Mouse (Mus musculus): ENCODE results near the gene Olfr1019. TPM values are rescaled to one million over a fixed set of nuclear protein-coding genes. Genes with fewer than 3 reads are reported as not detected.

Gene Olfr1019
- polyA plus RNA-seq, 1 experiment from 2014 or later, result not detected

Other genes with a start within 250 kb of the Olfr1019 start
- gene Olfr1000, start 233.6 kb downstream of the Olfr1019 start, polyA plus RNA-seq (2014; fragmentation: Nextera tagmentation; extraction: Ambion mirVana), result not detected in 2 replicates
- gene Olfr1002, start 194.8 kb downstream of the Olfr1019 start, polyA plus RNA-seq (2014; fragmentation: Nextera tagmentation; extraction: Ambion mirVana), result not detected in 2 replicates
- gene Olfr154, start 181.0 kb downstream of the Olfr1019 start, polyA plus RNA-seq (2014; fragmentation: Nextera tagmentation; extraction: Ambion mirVana), result not detected in 2 replicates
- not detected in 2 replicates for gene Olfr1006, start 166.7 kb downstream of the Olfr1019 start, polyA plus RNA-seq (2014; fragmentation: Nextera tagmentation; extraction: Ambion mirVana)
- not detected in 2 replicates for gene Olfr1008, start 156.1 kb downstream of the Olfr1019 start, polyA plus RNA-seq (2014; fragmentation: Nextera tagmentation; extraction: Ambion mirVana)
- gene Olfr1009, start 130.1 kb downstream of the Olfr1019 start, polyA plus RNA-seq (2014; fragmentation: Nextera tagmentation; extraction: Ambion mirVana), result not detected in 2 replicates
- not detected in 2 replicates for gene Olfr1012, start 82.7 kb downstream of the Olfr1019 start, polyA plus RNA-seq (2014; fragmentation: Nextera tagmentation; extraction: Ambion mirVana)
- gene Olfr1013, start 78.4 kb downstream of the Olfr1019 start, polyA plus RNA-seq (2014; fragmentation: Nextera tagmentation; extraction: Ambion mirVana), result not detected in 2 replicates
- not detected in 2 replicates for gene Olfr1014, start 72.8 kb downstream of the Olfr1019 start, polyA plus RNA-seq (2014; fragmentation: Nextera tagmentation; extraction: Ambion mirVana)
- 0.14 TPM in 1 of 2 replicates, not detected in the other for gene Olfr1015, start 63.5 kb downstream of the Olfr1019 start, polyA plus RNA-seq (2014; fragmentation: Nextera tagmentation; extraction: Ambion mirVana)
- gene Olfr1016, start 42.9 kb downstream of the Olfr1019 start, polyA plus RNA-seq (2014; fragmentation: Nextera tagmentation; extraction: Ambion mirVana), result not detected in 2 replicates
- not detected in 2 replicates for gene Olfr1018, start 27.0 kb downstream of the Olfr1019 start, polyA plus RNA-seq (2014; fragmentation: Nextera tagmentation; extraction: Ambion mirVana)
- not detected in 2 replicates for gene Olfr1020, start 1.5 kb upstream of the Olfr1019 start, polyA plus RNA-seq (2014; fragmentation: Nextera tagmentation; extraction: Ambion mirVana)
- gene Olfr1022, start 23.1 kb upstream of the Olfr1019 start, polyA plus RNA-seq (2014; fragmentation: Nextera tagmentation; extraction: Ambion mirVana), result not detected in 2 replicates
- gene Olfr1023, start 40.2 kb upstream of the Olfr1019 start, polyA plus RNA-seq (2014; fragmentation: Nextera tagmentation; extraction: Ambion mirVana), result not detected in 2 replicates
- gene Olfr1024, start 59.6 kb upstream of the Olfr1019 start, polyA plus RNA-seq (2014; fragmentation: Nextera tagmentation; extraction: Ambion mirVana), result not detected in 2 replicates
- gene Olfr1025-ps1, start 69.7 kb upstream of the Olfr1019 start, polyA plus RNA-seq (2014; fragmentation: Nextera tagmentation; extraction: Ambion mirVana), result not detected in 2 replicates
- gene Olfr1026, start 76.1 kb upstream of the Olfr1019 start, polyA plus RNA-seq (2014; fragmentation: Nextera tagmentation; extraction: Ambion mirVana), result 0.18 and 0.22 TPM in 2 replicates
- not detected in 2 replicates for gene Olfr1028, start 105.0 kb upstream of the Olfr1019 start, polyA plus RNA-seq (2014; fragmentation: Nextera tagmentation; extraction: Ambion mirVana)
- not detected in 2 replicates for gene Olfr1029, start 128.4 kb upstream of the Olfr1019 start, polyA plus RNA-seq (2014; fragmentation: Nextera tagmentation; extraction: Ambion mirVana)
- gene Olfr1030, start 133.8 kb upstream of the Olfr1019 start, polyA plus RNA-seq (2014; fragmentation: Nextera tagmentation; extraction: Ambion mirVana), result not detected in 2 replicates
- gene Olfr1031, start 144.8 kb upstream of the Olfr1019 start, polyA plus RNA-seq (2014; fragmentation: Nextera tagmentation; extraction: Ambion mirVana), result not detected in 2 replicates
- gene Olfr1032, start 160.1 kb upstream of the Olfr1019 start, polyA plus RNA-seq (2014; fragmentation: Nextera tagmentation; extraction: Ambion mirVana), result not detected in 2 replicates
- 0.06 TPM in 1 of 2 replicates, not detected in the other for gene Olfr1033, start 175.2 kb upstream of the Olfr1019 start, polyA plus RNA-seq (2014; fragmentation: Nextera tagmentation; extraction: Ambion mirVana)
- gene Olfr1034, start 200.4 kb upstream of the Olfr1019 start, polyA plus RNA-seq (2014; fragmentation: Nextera tagmentation; extraction: Ambion mirVana), result 0.10 TPM in 1 of 2 replicates, not detected in the other
- gene Olfr1036, start 228.5 kb upstream of the Olfr1019 start, polyA plus RNA-seq (2014; fragmentation: Nextera tagmentation; extraction: Ambion mirVana), result not detected in 2 replicates
- not detected in 2 replicates for gene Olfr1037, start 241.9 kb upstream of the Olfr1019 start, polyA plus RNA-seq (2014; fragmentation: Nextera tagmentation; extraction: Ambion mirVana)